Mouse (Mus musculus): ENCODE measurements around the gene Plxnb2.
A peak's percentile ranks its signal among the peaks of the same experiment; 100 is the strongest.

Gene Plxnb2

GRCm38 (mm10) chr15:89178954-89179629, 1.5 kb downstream of the Plxnb2 start:
- peak; percentile 84 for DNase-seq

- no peak for DNase-seq
Measured at GRCm38 (mm10) chr15:89178260-89178860, 2.2 kb downstream of the Plxnb2 start.

- no peak for DNase-seq
Measured at GRCm38 (mm10) chr15:89177576-89178259, 2.9 kb downstream of the Plxnb2 start.

- peak; percentile 42 for DNase-seq
Measured at GRCm38 (mm10) chr15:89177121-89177520, 3.5 kb downstream of the Plxnb2 start.

- DNase-seq = no peak
Measured at GRCm38 (mm10) chr15:89175411-89176155, 5.0 kb downstream of the Plxnb2 start.

GRCm38 (mm10) chr15:89174889-89175339, 5.7 kb downstream of the Plxnb2 start:
- no peak for DNase-seq

GRCm38 (mm10) chr15:89173906-89174214, 6.7 kb downstream of the Plxnb2 start:
- DNase-seq = peak; percentile 83

- peak; percentile 81 for DNase-seq
Measured at GRCm38 (mm10) chr15:89173024-89173905, 7.3 kb downstream of the Plxnb2 start.

GRCm38 (mm10) chr15:89172276-89172935, 8.2 kb downstream of the Plxnb2 start:
- DNase-seq = no peak

GRCm38 (mm10) chr15:89171526-89172051, 9.0 kb downstream of the Plxnb2 start:
- DNase-seq = no peak

GRCm38 (mm10) chr15:89170102-89170501, 10.5 kb downstream of the Plxnb2 start:
- DNase-seq = no peak

- DNase-seq = peak; percentile 88
Measured at GRCm38 (mm10) chr15:89169431-89169830, 11.2 kb downstream of the Plxnb2 start.

GRCm38 (mm10) chr15:89168922-89169321, 11.7 kb downstream of the Plxnb2 start:
- no peak for DNase-seq

GRCm38 (mm10) chr15:89165478-89165877, 15.1 kb downstream of the Plxnb2 start:
- no peak for DNase-seq

- DNase-seq = no peak
Measured at GRCm38 (mm10) chr15:89161397-89161796, 19.2 kb downstream of the Plxnb2 start.

GRCm38 (mm10) chr15:89158516-89158915, 22.1 kb downstream of the Plxnb2 start:
- DNase-seq = no peak

- DNase-seq = peak; percentile 89
Measured at GRCm38 (mm10) chr15:89157954-89158353, 22.6 kb downstream of the Plxnb2 start.

GRCm38 (mm10) chr15:89152312-89152711, 28.3 kb downstream of the Plxnb2 start:
- DNase-seq = peak; percentile 80

- DNase-seq = peak; percentile 71
Measured at GRCm38 (mm10) chr15:89150041-89150390, 30.6 kb downstream of the Plxnb2 start.

GRCm38 (mm10) chr15:89149271-89150040, 31.1 kb downstream of the Plxnb2 start, which contains the start of gene Mapk11:
TSS of gene Mapk11 (minus strand) at chr15:89149628.
- peak; percentile 70 for DNase-seq

Data from embryo, embryonic 11 days (tissue).